Mouse (Mus musculus): ENCODE data around the gene Sema6d.

The Sema6d gene

GRCm38 (mm10) chr2:124573734-124574133 lies 484.0 kb downstream of the Sema6d start:
- DNase-seq = no peak

GRCm38 (mm10) chr2:124576053-124576452 lies 486.3 kb downstream of the Sema6d start:
- no peak for DNase-seq

GRCm38 (mm10) chr2:124583561-124583960 lies 493.8 kb downstream of the Sema6d start:
- no peak for DNase-seq

- DNase-seq = no peak
Observed at GRCm38 (mm10) chr2:124592750-124593149, 503.0 kb downstream of the Sema6d start.

- DNase-seq = no peak
Observed at GRCm38 (mm10) chr2:124599014-124599413, 509.2 kb downstream of the Sema6d start.

- no peak for DNase-seq
Observed at GRCm38 (mm10) chr2:124601702-124602378, 512.1 kb downstream of the Sema6d start.

- DNase-seq = peak; percentile 5
Observed at GRCm38 (mm10) chr2:124602379-124602913, 512.7 kb downstream of the Sema6d start.

- DNase-seq = no peak
Observed at GRCm38 (mm10) chr2:124605341-124605740, 515.6 kb downstream of the Sema6d start.

GRCm38 (mm10) chr2:124607986-124608385 lies 518.2 kb downstream of the Sema6d start:
- DNase-seq = no peak

GRCm38 (mm10) chr2:124608546-124608945 lies 518.8 kb downstream of the Sema6d start:
- peak; percentile 51 for DNase-seq

- DNase-seq = no peak
Observed at GRCm38 (mm10) chr2:124609014-124609413, 519.2 kb downstream of the Sema6d start.

- DNase-seq = peak; percentile 84
Observed at GRCm38 (mm10) chr2:124609711-124610585, 520.2 kb downstream of the Sema6d start.

- DNase-seq = no peak
Observed at GRCm38 (mm10) chr2:124610586-124611105, 520.9 kb downstream of the Sema6d start.

- no peak for DNase-seq
Observed at GRCm38 (mm10) chr2:124611226-124611625, 521.5 kb downstream of the Sema6d start.

GRCm38 (mm10) chr2:124612276-124612675 lies 522.5 kb downstream of the Sema6d start:
- DNase-seq = peak; percentile 74

GRCm38 (mm10) chr2:124612727-124613510 lies 523.1 kb downstream of the Sema6d start:
- no peak for DNase-seq

- DNase-seq = no peak
Observed at GRCm38 (mm10) chr2:124613671-124614210, 524.0 kb downstream of the Sema6d start.

- DNase-seq = no peak
Observed at GRCm38 (mm10) chr2:124616746-124617145, 527.0 kb downstream of the Sema6d start.

- DNase-seq = no peak
Observed at GRCm38 (mm10) chr2:124617440-124617839, 527.7 kb downstream of the Sema6d start.

- DNase-seq = no peak
Observed at GRCm38 (mm10) chr2:124618091-124618490, 528.3 kb downstream of the Sema6d start.

- DNase-seq = no peak
Observed at GRCm38 (mm10) chr2:124618526-124619219, 528.9 kb downstream of the Sema6d start.

GRCm38 (mm10) chr2:124620470-124620869 lies 530.7 kb downstream of the Sema6d start:
- no peak for DNase-seq

All from cerebellum, adult 9-11 months (tissue).